Mouse (Mus musculus) gastrocnemius, adult 2 months (tissue): ENCODE measurements around the gene Mafk. TPM values are rescaled to one million over a fixed set of nuclear protein-coding genes. Genes with fewer than 3 reads are reported as not detected.
A peak's percentile ranks its signal among the peaks of the same experiment; 100 is the strongest.

Experiments
- DNase-seq: peaks from one replicate; pipeline ENCODE4 v3.0.0; 2022
- H3K27ac ChIP-seq: fragments of 200-600 bp; 2 replicates; pipeline ENCODE4 v1.8.1; 2022; ENCODE audit warnings: mild to moderate bottlenecking
- H3K4me3 ChIP-seq: fragments of 200-600 bp; 2 replicates; pipeline ENCODE4 v1.8.1; 2022; ENCODE audit warnings: mild to moderate bottlenecking, moderate library complexity
- CTCF ChIP-seq: fragments of 200-600 bp; IDR thresholded peaks from 2 replicates; pipeline ENCODE4 v1.8.1; 2022; ENCODE audit warnings: antibody characterized with exemption, mild to moderate bottlenecking, moderate library complexity
- intact Hi-C: fragments of 180-260 bp; cut with DNase I; formaldehyde crosslinking; loops from one replicate; pipeline ENCODE4 v1.15.1; 2025
- microRNA-seq: library from miRNA; unstranded; fragments of <30 nt; microRNA quantifications from one replicate; pipeline ENCODE4 v1.2.0, GENCODE M21; 2021
- total RNA-seq, 2 experiments: library from RNA; stranded (reverse); gene quantifications; 2 replicates each; pipeline ENCODE4 v1.2.3; 2021

Gene Mafk
- total RNA-seq, 2 experiments from 2014 or later, result 14.9 to 23.8 TPM

GRCm38 (mm10) chr5:139827593-139827992 lies 36.3 kb downstream of the Mafk start:
- Histone ChIP-seq H3K4me3 (no peak overlapping the region), H3K27ac (no peak overlapping the region)
- intact Hi-C loops, result loop anchor here (2.0 kb wide), 1 partner anchor 53 kb away; the partner anchor contains the start of gene Ints1
- no peak for DNase-seq
- TF ChIP-seq CTCF, result peak; percentile 57

GRCm38 (mm10) chr5:139829384-139829783 lies 38.1 kb downstream of the Mafk start:
- DNase-seq, result no peak
- intact Hi-C loops, result no loop called here
- TF ChIP-seq CTCF, result no peak
- no peak overlapping the region for H3K27ac ChIP-seq
- H3K4me3 ChIP-seq, result no peak overlapping the region

GRCm38 (mm10) chr5:139830734-139831133 lies 39.4 kb downstream of the Mafk start:
- no peak overlapping the region for H3K4me3 ChIP-seq
- TF ChIP-seq CTCF, result no peak
- DNase-seq, result no peak
- H3K27ac ChIP-seq, result no peak overlapping the region
- intact Hi-C loops, result loop anchor here (10.0 kb wide), 1 partner anchor 584 kb away; the partner anchor contains the start of gene Eif3b

- Histone ChIP-seq H3K27ac (no peak overlapping the region), H3K4me3 (no peak overlapping the region)
- no peak for TF ChIP-seq CTCF
- intact Hi-C loops, result loop anchor here (10.0 kb wide), 1 partner anchor 583 kb away; the partner anchor contains the start of gene Eif3b
- DNase-seq, result no peak
Observed at GRCm38 (mm10) chr5:139832125-139832524, 40.8 kb downstream of the Mafk start.

- TF ChIP-seq CTCF, result no peak
Observed at GRCm38 (mm10) chr5:139835706-139836105, 44.4 kb downstream of the Mafk start.

GRCm38 (mm10) chr5:139838476-139838892 lies 47.2 kb downstream of the Mafk start:
- no peak overlapping the region for H3K4me3 ChIP-seq
- no peak overlapping the region for H3K27ac ChIP-seq
- DNase-seq, result peak; percentile 63
- TF ChIP-seq CTCF, result peak; percentile 68
- intact Hi-C loops, result loop anchor here (2.0 to 10.0 kb wide), 5 partner anchors 302 to 699 kb away; partner anchors contain the start of gene Eif3b

More at GRCm38 (mm10) chr5:139835706-139836105, 44.4 kb downstream of the Mafk start:
- Histone ChIP-seq H3K4me3 (no peak overlapping the region), H3K27ac (no peak overlapping the region)
- no peak for DNase-seq
- intact Hi-C loops, result loop anchor here (5.0 to 10.0 kb wide), 3 partner anchors 502 to 702 kb away; partner anchors contain the start of gene Eif3b

GRCm38 (mm10) chr5:139839142-139839541 lies 47.8 kb downstream of the Mafk start:
- no peak for DNase-seq
- Histone ChIP-seq H3K4me3 (no peak overlapping the region), H3K27ac (no peak overlapping the region)
- intact Hi-C loops, result loop anchor here (2.0 to 10.0 kb wide), 5 partner anchors 302 to 698 kb away; partner anchors contain the start of gene Eif3b
- no peak for TF ChIP-seq CTCF

- DNase-seq, result no peak
- Histone ChIP-seq H3K4me3 (no peak overlapping the region), H3K27ac (no peak overlapping the region)
- intact Hi-C loops, result no loop called here
- no peak for TF ChIP-seq CTCF
Observed at GRCm38 (mm10) chr5:139849626-139850320, 58.5 kb downstream of the Mafk start.

Small RNA genes lying within 50 kb of the gene (microRNA-seq; reads per million reads assigned to microRNA genes)
- gene Mir7037, result not detected

Other genes with a start within 250 kb of the Mafk start
- gene Uncx, start 248.0 kb upstream of the Mafk start, total RNA-seq, result not detected
- under 1 TPM; 0.61 to 0.95 TPM for gene Micall2, start 55.2 kb upstream of the Mafk start, total RNA-seq
- 10 to 100 TPM; 32.8 to 40.4 TPM for gene Ints1, start 15.8 kb upstream of the Mafk start, total RNA-seq
- under 1 TPM; 0.87 to 0.95 TPM for gene Tmem184a, start 28.4 kb downstream of the Mafk start, total RNA-seq
- gene Gm26938, start 34.9 kb downstream of the Mafk start, total RNA-seq, result not detected
- 10 to 100 TPM in 1 of 2 experiments, 1 to 10 TPM in 1; 7.7 to 10.6 TPM for gene Psmg3, start 35.4 kb downstream of the Mafk start, total RNA-seq
- gene Elfn1, start 116.4 kb downstream of the Mafk start, total RNA-seq, result not detected